ENCODE assay signal across 10 mouse cellular contexts in the genomic region with DNA sequence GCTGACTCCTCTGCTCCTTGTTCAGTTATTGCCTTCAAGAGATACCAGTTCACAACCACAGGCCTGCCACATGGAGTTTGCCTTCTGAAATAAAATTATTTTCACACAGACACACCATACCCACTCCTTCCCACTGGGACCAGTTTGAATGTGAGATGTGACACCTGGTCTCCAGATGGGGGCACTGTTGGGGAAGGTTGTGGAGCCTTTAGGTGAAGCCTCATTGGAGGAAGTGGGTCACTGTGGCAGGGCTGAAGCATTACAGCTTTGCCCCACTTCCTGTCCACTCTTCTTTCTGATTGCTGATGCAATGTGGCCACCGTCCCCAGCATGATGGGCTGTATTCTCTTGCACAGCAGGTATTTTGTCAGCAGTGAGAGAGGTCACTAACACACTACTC.
DNase-seq lines count a peak whose midpoint lies in the region; ATAC-seq and TF ChIP-seq lines count a peak whose summit lies in the region.
"Had no signal": no experiment of that assay in that cellular context is flagged by ENCODE, and none has a peak within 500 bp of the region (broad histone marks: within the 10 kb centered on the region; RNA-seq: fewer than 3 reads in every experiment).

No protein-coding gene starts in this region.

- no peaks in the 10 kb centered on the region for H3K9me3 ChIP-seq in hindbrain, embryonic 11.5 days (ENCODE audit: control insufficient read depth, low read length)
- H3K9me3 ChIP-seq in hindbrain, embryonic 10.5 days = no peaks in the 10 kb centered on the region
- H3K9me3 ChIP-seq in ES-E14 (ENCODE audit: control insufficient read depth, insufficient read depth, low read depth, low read length) = no peaks in the 10 kb centered on the region
- H3K9me3 ChIP-seq: neural tube, embryonic 12.5 days had no signal

- DNase-seq in hindbrain, embryonic 11.5 days (ENCODE audit: low spot score) = peak; percentile 25
- DNase-seq in hindbrain, embryonic 10.5 days (ENCODE audit: low spot score) = no peak
- DNase-seq in ES-E14 (ENCODE audit: low read depth, low spot score) = peak; percentile 33
- DNase-seq in adrenal gland, postnatal 14 days = peak; percentile 63
- peak; percentile 60 for DNase-seq in lung, postnatal 36 days
- no peak for DNase-seq in right cerebral cortex, adult 18-20 months
- DNase-seq: gastrocnemius, postnatal 36 days; layer of hippocampus, postnatal 36 days had no signal

- in situ Hi-C loops in ES-E14 (cut with MboI; ENCODE audit: low sequenced_read_pairs in 2 of 2, unreplicated experiment in 2 of 2) = no loop called here

- H3K27me3 ChIP-seq in hindbrain, embryonic 11.5 days (ENCODE audit: control insufficient read depth, insufficient read depth, low read length) = no peaks in the 10 kb centered on the region
- no peaks in the 10 kb centered on the region for H3K27me3 ChIP-seq in hindbrain, embryonic 10.5 days (ENCODE audit: insufficient read depth, poor library complexity, severe bottlenecking)
- H3K27me3 ChIP-seq: neural tube, embryonic 12.5 days had no signal

- no peak overlapping the region for H3K27ac ChIP-seq in hindbrain, embryonic 11.5 days (ENCODE audit: low read depth, low read length)
- no peak overlapping the region for H3K27ac ChIP-seq in hindbrain, embryonic 10.5 days
- H3K27ac ChIP-seq in ES-E14 (ENCODE audit: insufficient read depth, low read depth, low read length, poor library complexity, severe bottlenecking) = no peak overlapping the region
- H3K27ac ChIP-seq: neural tube, embryonic 12.5 days had no signal

- no peak overlapping the region for H3K4me2 ChIP-seq in hindbrain, embryonic 11.5 days (replicated peaks; ENCODE audit: low read depth, low read length)
- H3K4me2 ChIP-seq: neural tube, embryonic 12.5 days had no signal

- H3K4me1 ChIP-seq in hindbrain, embryonic 11.5 days (replicated peaks; ENCODE audit: control insufficient read depth, insufficient read depth, low read length) = no peaks in the 10 kb centered on the region
- peaks cover 6% of the 10 kb centered on the region; the same call in 1 of the 2 replicates for H3K4me1 ChIP-seq in hindbrain, embryonic 10.5 days (replicated peaks)
- H3K4me1 ChIP-seq in ES-E14 (ENCODE audit: control insufficient read depth in 2 of 2, insufficient read depth in 2 of 2, low read length in 2 of 2, poor library complexity in 1 of 2) = no peaks in the 10 kb centered on the region

- H3K9ac ChIP-seq in hindbrain, embryonic 11.5 days (ENCODE audit: low read depth, low read length) = no peak overlapping the region
- no peak overlapping the region for H3K9ac ChIP-seq in ES-E14 (ENCODE audit: insufficient read depth, low read depth, low read length, poor library complexity, severe bottlenecking)
- H3K9ac ChIP-seq: neural tube, embryonic 12.5 days had no signal

- no peaks in the 10 kb centered on the region for H3K36me3 ChIP-seq in hindbrain, embryonic 11.5 days (ENCODE audit: control insufficient read depth, insufficient read depth, low read length)
- no peaks in the 10 kb centered on the region for H3K36me3 ChIP-seq in hindbrain, embryonic 10.5 days
- no peaks in the 10 kb centered on the region for H3K36me3 ChIP-seq in ES-E14 (ENCODE audit: control insufficient read depth, insufficient read depth, low read length, poor library complexity, severe bottlenecking)
- H3K36me3 ChIP-seq: neural tube, embryonic 12.5 days had no signal

- WGBS in hindbrain, embryonic 11.5 days = 57% methylated on average over 1 of the region's 1 CpGs
- 48% methylated on average over 1 of the region's 1 CpGs for WGBS in hindbrain, embryonic 10.5 days

- ATAC-seq in hindbrain, embryonic 11.5 days (ENCODE audit: low FRiP score) = peak; percentile 49; the same call in 1 of the 2 replicates
- ATAC-seq in inflammation-experienced regulatory T-cells, adult 6 months = no peak

- no peak overlapping the region for H3K4me3 ChIP-seq in hindbrain, embryonic 11.5 days (ENCODE audit: low read depth, low read length)
- no peak overlapping the region for H3K4me3 ChIP-seq in hindbrain, embryonic 10.5 days
- no peak overlapping the region for H3K4me3 ChIP-seq in ES-E14 (ENCODE audit: insufficient read depth in 1 of 2, low read depth in 1 of 2, low read length in 2 of 2, poor library complexity in 1 of 2, severe bottlenecking in 1 of 2)
- H3K4me3 ChIP-seq: neural tube, embryonic 12.5 days had no signal

TF ChIP-seq in ES-E14, 5 proteins besides CTCF, POLR2A, EP300 and RAD21:
- TF ChIP-seq MAFK (IDR thresholded peaks at IDR 0.05; ENCODE audit: insufficient read depth, low read depth, low read length) (no peak), HCFC1 (IDR thresholded peaks at IDR 0.05; ENCODE audit: borderline replicate concordance, insufficient read depth, low read length) (no peak), ZNF384 (IDR thresholded peaks at IDR 0.05; ENCODE audit: low read depth, low read length) (no peak), CHD2 (IDR thresholded peaks at IDR 0.05; ENCODE audit: low read depth, low read length) (no peak), ZC3H11A (IDR thresholded peaks at IDR 0.05; ENCODE audit: borderline replicate concordance, low read depth, low read length) (no peak)

Comparison
In these comparisons a context has a peak if more than half of its experiments do, and no peak if none do; other contexts are left out.
1. DNase-seq: peak in hindbrain, embryonic 11.5 days (single experiment), ES-E14 (single experiment), adrenal gland, postnatal 14 days (single experiment) and lung, postnatal 36 days (single experiment); none in hindbrain, embryonic 10.5 days (single experiment) and right cerebral cortex, adult 18-20 months (single experiment).